Mouse (Mus musculus) large intestine, adult 2 months (tissue): Measurements from ENCODE around the gene Ankrd39. TPM values are rescaled to one million over a fixed set of nuclear protein-coding genes. Genes with fewer than 3 reads are reported as not detected.

Experiments used
- DNase-seq: peaks from one replicate; pipeline ENCODE4 v3.0.0-alpha.2; 2012; ENCODE audit warnings: low read depth, low spot score
- WGBS: fragments of 180-500 bp; shearing (Covaris S2); methylation state at CpG from one replicate; pipeline ENCODE4 v1.1.7; 2018; 5-methylcytosine and 5-hydroxymethylcytosine counted together
- polyA plus RNA-seq: library from polyadenylated mRNA; depleted of rRNA; stranded (reverse); fragments of >200 nt; gene quantifications from 2 replicates; pipeline ENCODE4 v1.2.3, GENCODE M21; 2012

Gene Ankrd39
- polyA plus RNA-seq, 1 experiment, result 9.4 TPM

DNA sequence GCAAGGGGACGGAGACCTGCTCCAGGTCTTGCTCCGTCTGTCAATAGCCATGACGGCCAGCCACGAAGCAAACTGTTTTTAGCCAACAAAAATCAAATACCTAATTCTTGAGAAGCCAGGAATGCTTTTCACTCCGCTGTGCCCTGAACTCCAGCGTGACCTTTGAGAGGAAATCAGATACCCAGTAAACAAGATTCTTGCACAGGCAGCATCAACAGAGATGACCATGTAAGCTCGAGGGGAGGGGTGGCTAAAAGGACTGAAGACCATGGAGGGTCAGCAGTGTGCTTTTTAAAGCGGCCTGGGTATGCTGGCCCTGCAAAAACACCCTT lies 10.9 kb downstream of the Ankrd39 start:
- DNase-seq, result no peak
- 79% methylated on average over 8 of the region's 8 CpGs for WGBS

DNA sequence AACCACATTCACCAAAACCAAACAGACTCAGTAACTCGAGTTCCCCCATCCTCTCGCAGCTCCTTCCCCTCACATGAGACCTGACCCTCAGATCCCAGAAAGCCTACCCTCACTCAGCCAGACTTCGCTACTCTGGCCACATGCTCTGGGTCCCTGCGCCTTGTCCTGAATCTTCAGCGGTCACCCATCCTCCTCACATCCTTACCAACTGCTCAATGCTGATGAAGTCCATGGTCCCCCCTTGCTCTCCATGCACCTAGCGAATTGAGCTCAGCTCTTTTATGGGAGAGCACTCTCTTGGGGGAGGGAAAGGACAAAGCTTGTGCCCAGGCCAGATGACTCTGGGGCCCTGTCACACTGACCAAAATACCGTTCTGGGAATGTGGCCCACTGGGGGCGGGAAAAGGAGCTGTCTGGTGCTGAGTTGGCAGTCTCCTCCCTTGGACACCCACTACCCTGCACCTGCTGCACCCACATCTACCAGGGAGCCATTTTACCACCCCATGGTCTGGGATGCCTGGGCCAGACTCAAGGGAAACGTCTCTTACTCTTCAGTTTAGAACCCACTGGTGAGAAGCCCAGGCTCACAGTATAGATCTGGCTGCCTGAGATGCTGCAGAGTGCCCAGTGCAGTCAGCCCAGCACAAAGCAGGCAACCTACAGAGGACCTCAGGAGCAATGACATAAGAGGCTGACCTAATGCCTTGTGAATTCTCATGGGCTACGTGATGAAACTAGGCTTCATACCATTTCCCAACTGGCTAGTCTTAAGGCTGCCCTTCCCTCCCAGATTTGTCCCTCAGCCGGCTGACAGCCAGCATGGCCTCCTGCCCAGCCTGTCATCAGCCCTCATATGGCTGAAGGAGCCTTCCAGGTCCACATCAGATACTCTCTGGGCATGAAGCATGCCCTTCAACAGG lies 11.5 kb downstream of the Ankrd39 start:
- WGBS, result 83% methylated on average over 11 of the region's 11 CpGs
- DNase-seq, result no peak

DNA sequence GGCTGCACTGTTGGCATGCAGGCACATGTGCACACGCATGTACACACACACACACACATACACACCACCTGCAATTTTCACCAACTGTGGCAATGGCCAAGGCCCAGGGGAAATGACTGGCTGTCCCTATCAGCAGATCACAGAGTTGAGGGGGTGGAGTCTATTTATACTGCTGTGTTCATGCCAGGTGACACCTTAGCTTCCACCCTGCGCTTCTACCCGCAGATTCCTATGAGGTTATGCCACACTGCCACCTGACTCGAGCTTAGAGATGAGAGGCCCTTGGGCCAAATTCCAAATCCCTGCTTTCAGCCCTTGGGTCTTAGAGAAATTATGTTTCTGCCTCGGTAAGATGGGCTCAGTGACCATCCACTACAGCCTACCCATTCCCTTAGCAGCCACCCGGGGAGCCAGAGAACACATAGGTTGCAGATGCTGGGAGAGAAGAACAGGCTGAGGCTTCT lies 12.6 kb downstream of the Ankrd39 start:
- 29% methylated on average over 6 of the region's 6 CpGs for WGBS
- no peak for DNase-seq

DNA sequence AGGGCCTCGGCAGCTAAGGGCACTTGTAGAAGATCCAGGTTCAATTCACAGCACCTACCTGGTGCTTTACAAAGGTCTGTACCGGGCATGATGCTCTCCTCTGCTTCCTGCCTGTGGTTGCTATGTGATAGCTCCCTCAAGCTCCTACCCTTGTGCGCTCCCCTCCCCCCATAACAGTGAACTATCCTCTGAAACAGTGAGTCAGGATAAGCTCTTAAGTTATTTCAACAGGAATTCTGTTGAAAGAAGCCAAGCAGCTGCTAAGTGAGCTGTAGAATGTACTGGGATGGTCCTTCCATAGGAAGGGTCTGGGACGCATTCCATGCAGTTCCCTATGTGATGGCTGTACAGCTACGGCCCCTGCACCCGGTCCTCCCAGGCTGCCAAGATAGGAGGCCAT lies 13.7 kb downstream of the Ankrd39 start:
- WGBS, result 84% methylated on average over 6 of the region's 6 CpGs
- DNase-seq, result no peak

DNA sequence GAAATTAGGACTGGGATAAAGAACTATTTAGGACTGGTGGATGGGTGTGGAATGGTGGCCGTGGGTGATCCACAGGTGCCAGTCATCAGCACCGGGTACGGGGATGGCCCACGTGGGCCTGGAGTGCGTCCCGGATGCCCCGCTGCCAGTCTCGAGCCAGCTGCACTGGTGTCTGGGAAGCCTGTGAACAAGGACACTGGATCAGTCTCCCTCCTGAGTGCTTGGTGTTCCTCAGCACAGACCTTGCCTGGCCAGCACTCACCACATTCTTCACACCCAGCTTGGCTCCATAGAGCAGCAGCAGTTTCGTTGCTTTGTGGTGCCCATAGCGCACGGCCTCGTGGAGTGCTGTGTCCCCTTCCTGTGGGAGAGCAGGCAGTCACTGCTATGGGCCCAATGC lies 15.8 kb downstream of the Ankrd39 start:
- no peak for DNase-seq
- WGBS, result 91% methylated on average over 12 of the region's 12 CpGs

DNA sequence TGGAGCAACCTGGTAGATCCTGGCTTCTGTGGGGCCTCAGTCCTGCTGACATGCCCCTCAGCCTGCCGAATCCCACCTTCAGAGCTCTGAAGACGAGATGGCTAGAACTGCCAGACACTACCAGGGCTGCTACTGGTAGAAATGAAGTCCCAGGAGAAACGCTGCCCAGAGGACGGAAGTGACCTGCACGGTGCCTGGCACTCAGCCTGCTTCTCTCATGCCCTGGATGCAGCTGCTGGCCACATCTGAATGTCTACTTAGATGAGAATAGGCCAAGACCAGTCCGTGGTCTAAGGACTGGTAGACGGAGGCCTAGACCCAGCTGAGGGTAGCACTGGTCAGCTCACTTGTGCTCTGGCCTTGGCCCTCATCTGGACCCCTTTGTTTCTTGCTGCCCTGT lies 16.3 kb downstream of the Ankrd39 start:
- WGBS, result 88% methylated on average over 7 of the region's 7 CpGs
- no peak for DNase-seq

DNA sequence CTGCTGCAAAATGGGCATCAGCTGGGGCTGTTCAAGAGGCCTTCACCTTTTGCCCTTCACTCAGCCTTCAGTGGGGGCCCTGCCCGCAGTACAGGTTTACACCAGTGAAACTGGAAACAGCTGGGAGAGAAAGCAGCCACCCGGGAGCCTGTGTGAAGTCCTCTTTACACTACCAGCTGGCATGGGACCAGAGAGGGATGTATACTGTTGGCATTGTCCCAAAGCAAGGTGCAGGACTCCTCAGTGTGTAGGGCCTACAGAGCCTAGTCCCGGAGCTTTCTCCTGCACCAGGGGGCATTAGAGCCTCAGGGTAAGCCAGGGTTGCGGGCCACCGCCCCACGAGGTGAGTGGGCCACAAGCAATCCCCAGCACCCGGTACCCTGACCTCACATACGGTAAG lies 16.8 kb downstream of the Ankrd39 start:
- 55% methylated on average over 8 of the region's 8 CpGs for WGBS
- DNase-seq, result no peak

DNA sequence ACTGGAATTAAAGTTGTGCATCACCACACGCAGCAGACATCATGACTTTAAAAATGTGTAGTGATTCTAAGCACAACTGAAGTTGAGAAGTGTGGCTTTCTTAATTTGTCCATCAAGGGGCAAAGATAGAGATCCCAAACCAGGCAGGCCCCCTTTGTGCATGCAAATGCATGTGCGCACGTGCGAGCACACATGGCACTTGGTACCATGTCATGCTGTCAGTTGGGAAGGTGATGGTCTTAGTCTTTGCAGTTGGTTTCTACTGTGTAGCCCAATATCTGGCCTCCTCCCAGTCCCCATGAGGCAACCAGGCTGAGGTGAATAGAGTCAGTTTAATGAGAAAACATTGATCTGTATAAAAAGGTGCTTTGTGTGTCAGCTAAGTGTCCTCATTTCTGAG lies 17.4 kb downstream of the Ankrd39 start:
- 96% methylated on average over 4 of the region's 4 CpGs for WGBS
- DNase-seq, result no peak

DNA sequence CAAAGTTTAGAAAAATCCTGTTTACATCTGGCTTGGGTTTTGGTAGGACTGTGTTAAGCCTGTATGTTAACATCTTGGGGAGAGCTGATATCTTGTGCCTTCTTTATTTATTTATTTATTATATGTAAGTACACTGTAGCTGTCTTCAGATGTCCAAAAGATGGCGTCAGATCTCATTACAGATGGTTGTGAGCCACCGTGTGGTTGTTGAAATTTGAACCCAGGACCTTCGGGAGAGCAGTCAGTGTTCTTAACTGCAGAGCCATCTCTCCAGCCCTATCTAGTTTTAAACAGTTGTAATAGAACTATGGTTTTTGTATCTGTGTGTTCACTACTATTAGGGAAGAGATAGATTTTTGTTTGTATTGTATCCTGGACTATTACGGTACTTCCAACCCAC lies 18.0 kb downstream of the Ankrd39 start:
- DNase-seq, result no peak
- 85% methylated on average over 4 of the region's 4 CpGs for WGBS

DNA sequence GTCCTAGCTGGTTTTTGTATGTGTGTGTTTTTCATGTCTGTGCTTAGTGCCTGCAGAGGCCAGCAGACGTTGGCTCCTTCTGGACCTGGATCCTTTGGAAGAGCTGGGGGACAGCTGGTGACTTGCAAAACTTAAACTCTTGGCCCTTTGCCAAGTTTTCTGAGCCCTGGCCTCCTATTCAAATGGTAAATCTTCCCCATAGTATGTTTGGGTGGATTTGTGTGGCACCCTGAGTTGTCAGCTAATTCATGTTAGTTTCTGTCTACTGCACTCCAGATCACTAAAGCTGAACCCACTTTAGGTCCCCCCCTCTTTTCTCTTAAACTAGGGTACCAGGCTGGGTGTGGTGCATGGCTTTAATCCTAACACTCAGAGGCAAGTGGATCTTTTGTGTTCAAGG lies 18.9 kb downstream of the Ankrd39 start:
- WGBS, result 16% methylated on average over 1 of the region's 1 CpGs
- no peak for DNase-seq

DNA sequence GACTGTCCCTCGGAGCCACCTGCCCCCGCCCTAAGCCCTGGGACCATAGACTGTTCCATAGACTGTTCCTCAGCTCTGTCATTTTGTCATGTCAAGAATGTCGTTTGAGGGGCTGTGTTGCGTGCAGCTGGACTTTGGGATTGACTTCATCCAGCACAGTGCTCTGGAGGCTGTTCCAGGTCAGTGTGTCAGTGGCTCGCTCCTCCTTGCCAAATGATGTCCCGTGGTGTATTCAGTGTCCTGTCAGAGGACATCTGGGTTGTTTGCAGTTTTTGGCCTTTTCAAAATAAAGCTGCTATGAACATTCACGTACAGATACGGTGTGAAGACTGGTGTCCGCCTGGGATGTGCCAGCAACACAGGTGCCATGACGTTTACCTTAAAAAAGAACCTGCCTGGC lies 20.3 kb downstream of the Ankrd39 start:
- WGBS, result 85% methylated on average over 10 of the region's 10 CpGs
- DNase-seq, result no peak

DNA sequence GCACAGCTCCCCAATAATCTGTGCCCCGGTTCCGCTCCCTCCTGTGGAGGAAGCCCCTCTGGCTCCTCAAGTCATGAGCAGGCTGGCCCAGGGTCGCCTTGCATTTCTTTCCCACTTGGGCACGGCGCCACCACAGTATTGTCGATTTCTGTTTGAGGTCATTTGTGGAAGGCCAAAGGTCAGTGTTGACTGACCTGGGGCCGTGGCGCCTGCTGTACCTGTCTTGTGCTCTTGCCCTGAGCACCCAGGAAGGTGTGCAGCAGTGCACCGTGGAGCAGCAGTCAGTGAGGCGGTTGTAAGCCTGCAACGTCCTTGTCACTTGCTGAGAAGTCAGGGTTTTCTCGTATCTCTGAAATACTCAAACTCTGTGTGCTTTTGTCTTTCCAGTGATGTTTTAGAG lies 21.5 kb downstream of the Ankrd39 start:
- no peak for DNase-seq
- 75% methylated on average over 12 of the region's 12 CpGs for WGBS

DNA sequence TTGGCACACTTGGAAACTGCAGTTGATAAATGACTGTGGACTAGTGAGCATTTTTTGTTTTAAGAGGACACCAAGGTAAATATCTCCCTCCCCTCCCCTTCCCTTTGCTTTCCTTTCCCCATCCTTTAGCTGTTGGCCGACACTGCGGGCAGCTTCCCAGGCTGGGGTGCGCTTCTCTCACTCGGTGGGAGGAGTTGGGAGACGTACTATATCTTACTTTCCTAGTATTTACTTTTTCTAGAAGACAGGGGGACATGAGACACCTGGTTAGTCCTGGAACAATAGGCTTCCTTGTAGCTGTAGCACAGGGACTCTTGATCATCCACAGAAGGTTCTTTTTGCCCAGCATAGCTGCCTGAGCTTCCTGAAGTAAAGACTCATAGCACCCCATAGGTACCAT lies 23.2 kb downstream of the Ankrd39 start:
- DNase-seq, result no peak
- WGBS, result 51% methylated on average over 5 of the region's 5 CpGs

DNA sequence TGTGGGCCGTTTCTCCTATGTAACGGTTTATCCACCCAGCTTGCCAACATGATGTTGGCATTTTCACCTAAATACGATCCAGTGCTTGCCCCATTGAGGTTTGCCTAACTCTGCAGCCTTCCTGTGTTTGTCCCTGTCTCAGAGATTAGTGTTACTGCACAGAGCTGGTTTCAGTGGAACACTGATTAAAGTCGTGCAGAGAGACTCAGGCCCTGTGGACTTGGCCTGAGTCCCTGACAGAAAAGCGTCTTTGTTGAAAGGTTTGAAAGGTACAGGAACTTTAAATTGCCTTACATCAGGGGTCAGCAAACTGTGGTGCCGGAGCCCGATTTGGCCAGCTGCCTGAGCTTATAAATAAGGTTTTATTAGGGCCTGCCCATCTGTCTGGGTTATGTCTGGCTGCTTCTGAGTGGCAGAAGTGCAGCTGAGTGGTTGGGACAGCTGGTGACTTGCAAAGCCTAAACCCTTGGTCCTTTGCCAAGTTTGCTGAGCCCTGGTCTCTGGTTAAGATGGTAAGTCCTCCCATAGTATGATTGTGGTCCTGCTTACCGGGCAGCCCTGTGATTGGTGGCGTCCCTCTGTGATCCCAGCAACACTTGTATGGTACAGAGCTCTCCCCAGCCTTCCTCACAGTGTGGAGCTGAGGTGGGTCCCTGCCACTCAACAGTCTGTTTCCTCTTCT lies 23.8 kb downstream of the Ankrd39 start:
- WGBS, result 34% methylated on average over 9 of the region's 9 CpGs
- DNase-seq, result no peak

DNA sequence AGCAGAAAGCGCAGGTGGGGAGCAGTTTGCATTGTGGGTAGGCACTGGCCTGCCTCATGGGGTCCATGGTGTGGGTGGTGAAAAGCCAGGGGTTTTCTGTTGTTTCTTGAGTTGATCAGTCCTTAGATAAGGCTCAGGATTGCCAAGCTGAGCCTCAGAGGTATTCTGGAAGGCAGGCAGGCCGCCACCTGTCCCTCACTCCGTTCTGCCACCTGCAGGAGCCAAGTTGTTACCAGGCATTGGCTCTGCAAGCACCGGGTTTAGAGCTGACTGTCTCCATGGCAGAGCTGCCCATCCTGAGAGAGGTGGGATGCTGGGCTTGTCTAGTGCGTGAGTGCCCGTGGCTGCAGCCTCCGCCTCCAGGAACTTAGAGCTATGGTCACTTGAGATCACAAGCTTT lies 25.0 kb downstream of the Ankrd39 start:
- WGBS, result 94% methylated on average over 7 of the region's 7 CpGs
- DNase-seq, result no peak

DNA sequence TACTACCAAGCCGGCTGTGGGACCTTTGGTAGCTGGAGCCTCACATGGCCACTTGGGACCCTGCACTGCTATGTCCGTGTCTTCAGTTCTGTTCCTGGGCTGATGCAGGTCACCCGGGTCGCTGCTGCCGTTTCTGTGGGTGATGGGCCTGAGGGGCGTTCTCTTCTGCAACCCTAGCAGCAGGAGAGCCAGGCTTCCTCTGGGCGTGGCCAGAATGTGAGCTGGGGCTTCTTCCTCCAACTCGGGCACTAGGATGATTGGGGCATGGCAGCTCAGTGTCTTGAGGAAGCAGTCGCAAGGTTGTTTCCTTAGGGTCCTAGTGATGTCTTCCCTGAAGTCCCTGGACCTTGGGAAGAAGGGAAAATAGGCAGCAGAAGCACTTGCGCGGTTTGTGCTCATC lies 27.6 kb downstream of the Ankrd39 start:
- WGBS, result 74% methylated on average over 11 of the region's 11 CpGs
- no peak for DNase-seq

DNA sequence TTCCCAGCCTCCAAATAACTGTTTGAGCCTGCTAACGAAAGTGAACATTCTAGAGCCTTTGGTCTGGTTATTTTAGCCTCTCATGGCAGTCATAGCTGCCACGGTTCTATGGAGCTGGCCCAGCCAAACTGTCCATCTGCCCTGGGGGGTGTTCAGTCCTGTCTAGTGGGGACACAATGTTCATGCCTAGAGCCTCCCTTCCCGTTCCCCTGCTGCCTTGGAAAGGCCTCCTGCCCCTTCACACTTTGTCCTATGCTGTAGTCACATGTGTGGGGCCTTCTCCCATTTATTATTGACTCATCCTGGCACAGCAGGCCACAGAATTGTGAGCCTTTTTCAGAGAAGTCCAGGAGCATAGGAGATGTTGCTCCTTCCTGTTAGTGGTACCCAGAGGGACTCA lies 29.0 kb downstream of the Ankrd39 start:
- WGBS, result 74% methylated on average over 3 of the region's 3 CpGs
- DNase-seq, result no peak

DNA sequence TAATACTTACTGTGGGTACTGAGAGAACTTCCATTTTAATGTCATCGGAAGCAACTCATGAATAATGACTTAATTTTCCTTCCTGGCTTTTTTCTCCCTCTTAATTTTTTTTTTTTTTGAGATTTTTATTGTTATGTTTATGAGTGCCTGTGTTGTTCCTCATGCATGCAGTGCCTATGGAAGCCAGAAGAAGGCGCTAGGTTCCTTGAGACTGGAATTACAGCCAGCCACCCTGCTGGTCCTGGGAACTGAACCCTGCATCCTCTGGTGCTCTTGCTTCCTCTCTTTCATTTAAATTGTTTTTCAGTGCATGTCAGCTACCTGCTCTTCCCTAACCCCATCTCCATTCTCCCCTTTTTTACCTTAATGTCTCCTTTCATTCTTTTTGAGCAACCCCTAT lies 33.5 kb downstream of the Ankrd39 start:
- WGBS, result 71% methylated on average over 2 of the region's 2 CpGs
- DNase-seq, result no peak

DNA sequence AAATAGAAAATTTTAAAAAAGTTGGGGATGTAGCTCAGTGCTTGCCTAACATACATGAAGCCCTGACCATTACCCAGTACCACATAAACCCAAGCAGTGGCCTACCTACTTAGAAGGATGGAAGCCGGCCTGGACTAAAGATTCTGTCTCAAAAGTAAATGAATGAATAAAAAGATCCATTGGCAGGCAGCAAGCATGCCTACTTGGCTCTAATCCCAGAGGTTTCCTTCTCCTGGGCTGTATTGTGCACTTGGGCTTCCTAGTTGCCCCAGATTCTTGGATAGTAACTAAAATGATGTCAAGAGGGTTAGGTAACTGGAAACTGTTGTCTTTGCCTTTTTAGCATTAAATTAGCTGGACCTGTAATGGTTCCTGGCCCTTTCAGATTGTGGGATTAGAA lies 33.9 kb downstream of the Ankrd39 start:
- DNase-seq, result no peak
- WGBS, result 9% methylated on average over 1 of the region's 1 CpGs

DNA sequence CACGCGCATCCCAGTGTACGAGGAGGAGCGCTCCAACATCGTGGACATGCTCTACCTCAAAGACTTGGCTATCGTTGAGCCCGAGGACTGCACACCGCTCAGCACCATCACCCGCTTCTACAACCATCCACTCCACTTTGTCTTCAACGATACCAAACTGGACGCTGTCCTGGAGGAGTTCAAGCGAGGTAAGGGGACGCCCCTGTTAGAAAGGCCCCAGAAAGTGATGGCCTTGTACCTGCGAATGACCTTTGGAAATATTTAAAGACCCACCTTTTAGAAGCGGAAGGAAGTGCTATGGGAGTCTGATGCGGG lies 34.3 kb downstream of the Ankrd39 start:
- no peak for DNase-seq
- 3% methylated on average over 16 of the region's 16 CpGs for WGBS
